Mouse (Mus musculus): ENCODE data around the gene Pla2g12a. TPM values are rescaled to one million over a fixed set of nuclear protein-coding genes. Genes with fewer than 3 reads are reported as not detected.

Gene Pla2g12a
- polyA plus RNA-seq (2012; rRNA removed), result 183 and 235 TPM in 2 replicates

- no peak for DNase-seq (ENCODE audit: low read depth)
Measured at GRCm38 (mm10) chr3:129878405-129879021, at the start of gene Pla2g12a. Gene Pla2g12a, plus strand, starts transcription at chr3:129878606.

- no peak for DNase-seq (ENCODE audit: low read depth)
Measured at GRCm38 (mm10) chr3:129830626-129831025, 47.8 kb upstream of the Pla2g12a start.

- peak; percentile 69 for DNase-seq (ENCODE audit: low read depth)
Measured at GRCm38 (mm10) chr3:129831035-129831568, 47.3 kb upstream of the Pla2g12a start, which contains the start of gene Gar1. Gene Gar1, minus strand, starts transcription at chr3:129831396.

- DNase-seq (ENCODE audit: low read depth), result no peak
Measured at GRCm38 (mm10) chr3:129835388-129835934, 42.9 kb upstream of the Pla2g12a start, which contains the start of gene Cfi. Gene Cfi, plus strand, starts transcription at chr3:129835884.

- no peak for DNase-seq (ENCODE audit: low read depth)
Measured at GRCm38 (mm10) chr3:129836051-129836697, 42.2 kb upstream of the Pla2g12a start.

- DNase-seq (ENCODE audit: low read depth), result no peak
Measured at GRCm38 (mm10) chr3:129836965-129837364, 41.4 kb upstream of the Pla2g12a start.

- no peak for DNase-seq (ENCODE audit: low read depth)
Measured at GRCm38 (mm10) chr3:129838017-129838416, 40.4 kb upstream of the Pla2g12a start.

GRCm38 (mm10) chr3:129845868-129846267 lies 32.5 kb upstream of the Pla2g12a start:
- no peak for DNase-seq (ENCODE audit: low read depth)

GRCm38 (mm10) chr3:129846846-129847245 lies 31.6 kb upstream of the Pla2g12a start:
- DNase-seq (ENCODE audit: low read depth), result no peak

- DNase-seq (ENCODE audit: low read depth), result no peak
Measured at GRCm38 (mm10) chr3:129862592-129862991, 15.8 kb upstream of the Pla2g12a start.

GRCm38 (mm10) chr3:129863698-129864097 lies 14.7 kb upstream of the Pla2g12a start:
- no peak for DNase-seq (ENCODE audit: low read depth)

- DNase-seq (ENCODE audit: low read depth), result peak; percentile 83
Measured at GRCm38 (mm10) chr3:129877327-129877726, 1.1 kb upstream of the Pla2g12a start.

- DNase-seq (ENCODE audit: low read depth), result no peak
Measured at GRCm38 (mm10) chr3:129879131-129879757, 838 bp downstream of the Pla2g12a start.

GRCm38 (mm10) chr3:129879913-129880312 lies 1.5 kb downstream of the Pla2g12a start:
- DNase-seq (ENCODE audit: low read depth), result no peak

- no peak for DNase-seq (ENCODE audit: low read depth)
Measured at GRCm38 (mm10) chr3:129880925-129881593, 2.7 kb downstream of the Pla2g12a start.

GRCm38 (mm10) chr3:129885577-129885976 lies 7.2 kb downstream of the Pla2g12a start:
- DNase-seq (ENCODE audit: low read depth), result no peak

GRCm38 (mm10) chr3:129886430-129886829 lies 8.0 kb downstream of the Pla2g12a start:
- DNase-seq (ENCODE audit: low read depth), result no peak

- DNase-seq (ENCODE audit: low read depth), result no peak
Measured at GRCm38 (mm10) chr3:129887779-129888517, 9.5 kb downstream of the Pla2g12a start.

GRCm38 (mm10) chr3:129892003-129892402 lies 13.6 kb downstream of the Pla2g12a start:
- no peak for DNase-seq (ENCODE audit: low read depth)

- no peak for DNase-seq (ENCODE audit: low read depth)
Measured at GRCm38 (mm10) chr3:129893143-129893542, 14.7 kb downstream of the Pla2g12a start.

GRCm38 (mm10) chr3:129896591-129896990 lies 18.2 kb downstream of the Pla2g12a start:
- no peak for DNase-seq (ENCODE audit: low read depth)
